10 mouse cellular contexts compared by ENCODE assay signal in genomic region chr13:64093341-64093740, GRCm38 (mm10). TPM values are rescaled to one million over a fixed set of nuclear protein-coding genes. Genes with fewer than 3 reads are reported as not detected.
DNase-seq lines count a peak whose midpoint lies in the region; ATAC-seq lines count a peak whose summit lies in the region.
"Had no signal": no experiment of that assay in that cellular context is flagged by ENCODE, and none has a peak within 500 bp of the region (broad histone marks: within the 10 kb centered on the region; RNA-seq: fewer than 3 reads in every experiment).

No protein-coding gene starts in this region.

- peak overlapping the region; percentile 16 for H3K4me2 ChIP-seq in heart, embryonic 13.5 days
- no peak overlapping the region for H3K4me2 ChIP-seq in midbrain, embryonic 16.5 days (ENCODE audit: low read length)
- H3K4me2 ChIP-seq: embryonic facial prominence, embryonic 12.5 days had no signal

- H3K9me3 ChIP-seq in heart, embryonic 13.5 days: no peaks in the 10 kb centered on the region
- no peaks in the 10 kb centered on the region for H3K9me3 ChIP-seq in heart, embryonic 10.5 days
- H3K9me3 ChIP-seq in midbrain, embryonic 16.5 days (replicated peaks; ENCODE audit: control insufficient read depth, low read length, poor library complexity, severe bottlenecking): no peaks in the 10 kb centered on the region
- H3K9me3 ChIP-seq: embryonic facial prominence, embryonic 12.5 days had no signal

- H3K4me3 ChIP-seq in heart, embryonic 13.5 days: no peak overlapping the region
- H3K4me3 ChIP-seq in heart, embryonic 10.5 days: no peak overlapping the region
- no peak overlapping the region for H3K4me3 ChIP-seq in midbrain, embryonic 16.5 days (ENCODE audit: low read depth, low read length)
- H3K4me3 ChIP-seq: embryonic facial prominence, embryonic 12.5 days had no signal

- no peak overlapping the region for H3K27ac ChIP-seq in heart, embryonic 13.5 days (replicated peaks)
- H3K27ac ChIP-seq in heart, embryonic 10.5 days: no peak overlapping the region
- no peak overlapping the region for H3K27ac ChIP-seq in midbrain, embryonic 16.5 days (ENCODE audit: low read length)
- H3K27ac ChIP-seq: embryonic facial prominence, embryonic 12.5 days had no signal

- H3K36me3 ChIP-seq in heart, embryonic 13.5 days: peaks cover 8% of the 10 kb centered on the region
- no peaks in the 10 kb centered on the region for H3K36me3 ChIP-seq in heart, embryonic 10.5 days
- no peaks in the 10 kb centered on the region for H3K36me3 ChIP-seq in midbrain, embryonic 16.5 days (ENCODE audit: control insufficient read depth, insufficient read depth, low read length)
- H3K36me3 ChIP-seq: embryonic facial prominence, embryonic 12.5 days had no signal

- WGBS in heart, embryonic 13.5 days: 0% methylated on average over 1 of the region's 1 CpGs
- WGBS in heart, embryonic 10.5 days: 3% methylated on average over 1 of the region's 1 CpGs
- whole genome bisulfite sequencing in midbrain, embryonic 16.5 days: 9% methylated on average over 1 of the region's 1 CpGs

- H3K27me3 ChIP-seq in heart, embryonic 13.5 days (replicated peaks): no peaks in the 10 kb centered on the region
- no peaks in the 10 kb centered on the region for H3K27me3 ChIP-seq in heart, embryonic 10.5 days (ENCODE audit: insufficient read depth, poor library complexity, severe bottlenecking)
- no peaks in the 10 kb centered on the region for H3K27me3 ChIP-seq in midbrain, embryonic 16.5 days (ENCODE audit: control insufficient read depth, insufficient read depth, low read depth, low read length)
- H3K27me3 ChIP-seq: embryonic facial prominence, embryonic 12.5 days had no signal

- peaks cover 4% of the 10 kb centered on the region for H3K4me1 ChIP-seq in heart, embryonic 13.5 days
- no peaks in the 10 kb centered on the region for H3K4me1 ChIP-seq in heart, embryonic 10.5 days
- H3K4me1 ChIP-seq in midbrain, embryonic 16.5 days (ENCODE audit: control insufficient read depth, insufficient read depth, low read length): no peaks in the 10 kb centered on the region
- H3K4me1 ChIP-seq: embryonic facial prominence, embryonic 12.5 days had no signal

- no peak overlapping the region for H3K9ac ChIP-seq in heart, embryonic 13.5 days
- H3K9ac ChIP-seq in midbrain, embryonic 16.5 days (ENCODE audit: low read depth, low read length): no peak overlapping the region
- H3K9ac ChIP-seq: embryonic facial prominence, embryonic 12.5 days had no signal

- ATAC-seq in heart, embryonic 13.5 days (ENCODE audit: extremely low read depth, insufficient number of reproducible peaks, low FRiP score, low TSS enrichment): no peak
- ATAC-seq in midbrain, embryonic 16.5 days: peak; percentile 68

- intact Hi-C loops in left cerebral cortex, postnatal 14 days (cut with DNase I): no loop called here

- no peak for DNase-seq in heart, embryonic 10.5 days (ENCODE audit: low spot score)
- DNase-seq in adrenal gland, postnatal 4 days (ENCODE audit: low spot score in 2 of 2): peak; percentile 52 to 66
- peak; percentile 80 for DNase-seq in forelimb bud, embryonic 11.5 days (ENCODE audit: low read depth, low spot score)
- DNase-seq in kidney, adult 18-20 months: peak; percentile 82
- DNase-seq in left cerebral cortex, postnatal 14 days (ENCODE audit: low spot score in 2 of 2): peak; percentile 80 to 88
- peak; percentile 6 for DNase-seq in telencephalon, adult 2 months (ENCODE audit: low read depth, low spot score)

RNA-seq across cellular contexts. Expression of gene Hsd17b3, which starts 4.3 kb away (rescaled TPM):
- polyA plus RNA-seq in heart, embryonic 13.5 days (2015; fragmentation: Nextera tagmentation; extraction: Ambion mirVana): not detected in 2 replicates
- polyA plus RNA-seq in heart, embryonic 10.5 days (2016; fragmentation: Nextera tagmentation; extraction: Ambion mirVana): not detected in 2 replicates
- not detected for total RNA-seq in adrenal gland, postnatal 4 days (2021)
- not detected for total RNA-seq in left cerebral cortex, postnatal 14 days (2021)
- polyA plus RNA-seq in midbrain, embryonic 16.5 days (2015; fragmentation: Nextera tagmentation; extraction: Ambion mirVana): not detected in 2 replicates
- polyA plus RNA-seq: embryonic facial prominence, embryonic 12.5 days; neural tube, embryonic 14.5 days had no signal

RNA-seq across cellular contexts. Expression of gene Slc35d2, which starts 35.8 kb away (rescaled TPM):
- polyA plus RNA-seq in heart, embryonic 13.5 days (2015; fragmentation: Nextera tagmentation; extraction: Ambion mirVana): 4.5 and 5.5 TPM in 2 replicates
- 7.7 and 8.7 TPM in 2 replicates for polyA plus RNA-seq in heart, embryonic 10.5 days (2016; fragmentation: Nextera tagmentation; extraction: Ambion mirVana)
- 10 to 100 TPM in 1 of 2 experiments, 1 to 10 TPM in 1; 7.8 to 11.7 TPM for total RNA-seq in adrenal gland, postnatal 4 days (2021)
- 1 to 10 TPM in 1 of 2 experiments, under 1 TPM in 1; 0.90 to 1.9 TPM for total RNA-seq in left cerebral cortex, postnatal 14 days (2021)
- polyA plus RNA-seq in midbrain, embryonic 16.5 days (2015; fragmentation: Nextera tagmentation; extraction: Ambion mirVana): 0.99 and 2.1 TPM in 2 replicates

RNA-seq across cellular contexts. Expression of gene Zfp367, which starts 59.7 kb away (rescaled TPM):
- polyA plus RNA-seq in heart, embryonic 13.5 days (2015; fragmentation: Nextera tagmentation; extraction: Ambion mirVana): 20.9 and 21.9 TPM in 2 replicates
- 16.8 and 20.4 TPM in 2 replicates for polyA plus RNA-seq in heart, embryonic 10.5 days (2016; fragmentation: Nextera tagmentation; extraction: Ambion mirVana)
- 10 to 100 TPM; 25.2 to 26.6 TPM for total RNA-seq in adrenal gland, postnatal 4 days (2021)
- total RNA-seq in left cerebral cortex, postnatal 14 days (2021): 10 to 100 TPM; 13.4 to 14.4 TPM
- polyA plus RNA-seq in midbrain, embryonic 16.5 days (2015; fragmentation: Nextera tagmentation; extraction: Ambion mirVana): 3.8 and 4.6 TPM in 2 replicates
